Mouse (Mus musculus) neutrophil, adult 5-6 weeks (primary cell): Measurements from ENCODE around the gene Guca1b. TPM values are rescaled to one million over a fixed set of nuclear protein-coding genes. Genes with fewer than 3 reads are reported as not detected.
"Not testable (repeated sequence)": the region's sequence is repeated elsewhere in the genome, so short reads cannot be mapped to it uniquely, and the experiment has no call there.

Experiments used
- ATAC-seq: fragments of 151-379, 151-347 bp; 2 replicates; pipeline ENCODE4 v1.8.0; 2017; ENCODE audit warnings: mild to moderate bottlenecking, moderate TSS enrichment; ENCODE audit not compliant: insufficient number of reproducible peaks, poor library complexity, low FRiP score, severe bottlenecking; ENCODE audit errors: extremely low read depth
- total RNA-seq: library from RNA; stranded (forward); fragments of 200-1000 nt; gene quantifications from 2 replicates; pipeline ENCODE4 v1.2.3, GENCODE M21; 2017

Guca1b gene
- total RNA-seq, 1 experiment from 2014 or later: 1.7 TPM

GRCm38 (mm10) chr17:47407717-47408557 is 22.7 kb downstream of the Guca1b start:
- ATAC-seq: no peak

- peak; percentile 45; the same call in 1 of the 2 replicates for ATAC-seq
Measured at GRCm38 (mm10) chr17:47408558-47408898, 23.3 kb downstream of the Guca1b start.

DNA sequence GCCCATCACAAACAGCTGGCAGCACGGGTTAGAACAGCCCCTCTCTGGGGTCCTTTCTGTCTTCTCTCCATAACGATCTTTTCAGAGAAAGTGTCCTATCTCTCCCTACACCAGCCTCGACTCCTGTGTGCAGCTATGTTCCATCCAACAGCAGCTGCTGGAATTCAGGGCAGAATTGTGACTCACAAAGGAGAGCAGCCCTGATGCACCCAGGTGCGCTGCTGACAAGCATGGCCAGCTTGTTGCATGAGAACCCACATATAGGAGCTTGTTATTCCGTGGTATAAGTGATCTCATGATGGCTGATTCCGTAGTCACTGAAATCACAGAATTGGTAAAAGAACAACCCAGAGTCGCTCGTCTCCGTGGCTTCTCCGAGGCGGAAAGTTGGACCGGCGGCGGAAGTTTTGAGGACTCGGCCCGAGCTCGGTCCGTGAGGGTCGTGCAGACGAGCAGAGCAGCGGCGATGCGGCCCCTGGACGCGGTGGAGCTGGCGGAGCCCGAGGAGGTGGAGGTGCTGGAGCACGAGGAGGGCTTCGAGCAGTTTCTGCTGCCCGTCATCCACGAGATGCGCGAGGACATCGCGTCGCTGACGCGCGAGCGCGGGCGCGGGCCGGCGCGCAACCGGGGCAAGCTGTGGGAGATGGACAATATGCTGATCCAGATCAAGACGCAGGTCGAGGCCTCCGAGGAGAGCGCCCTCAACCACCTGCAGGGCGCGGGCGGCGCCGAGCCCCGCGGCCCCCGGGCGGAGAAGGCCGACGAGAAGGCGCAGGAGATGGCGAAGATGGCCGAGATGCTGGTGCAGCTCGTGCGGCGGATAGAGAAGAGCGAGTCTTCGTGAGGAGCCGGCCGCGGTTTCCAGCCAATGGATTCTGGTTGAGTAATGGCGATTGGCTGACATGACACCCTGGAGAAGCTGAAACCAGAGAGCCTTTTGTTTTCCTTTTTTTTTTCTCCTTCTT is 25.0 kb downstream of the Guca1b start:
- 0 out of 2 replicates have a peak, but pooled peaks have one; percentile 17 for ATAC-seq

DNA sequence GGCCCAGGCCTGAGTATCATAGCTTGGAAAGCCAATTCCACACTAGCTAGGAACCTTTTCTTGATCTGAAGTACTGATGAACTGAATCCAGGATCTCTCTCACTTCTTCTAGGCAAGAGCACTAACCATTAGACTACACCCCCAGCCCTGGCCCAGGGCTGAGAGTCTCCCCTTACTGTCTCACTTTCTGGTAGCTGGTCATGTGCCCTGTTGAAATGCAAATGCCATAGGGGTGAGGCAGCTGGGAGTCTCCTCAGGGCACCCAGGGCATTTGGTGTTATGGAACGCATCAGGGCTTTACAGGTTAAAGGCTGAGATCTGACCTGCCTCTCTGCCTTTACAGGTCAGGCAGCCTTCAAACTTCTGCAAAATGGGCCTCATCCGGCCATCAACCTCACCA is 35.0 kb downstream of the Guca1b start:
- ATAC-seq: no peak

GRCm38 (mm10) chr17:47421566-47421965 is 36.4 kb downstream of the Guca1b start:
- ATAC-seq: no peak

- not testable (repeated sequence) for ATAC-seq
Measured at GRCm38 (mm10) chr17:47422616-47423015, 37.4 kb downstream of the Guca1b start.

- no peak for ATAC-seq
Measured at GRCm38 (mm10) chr17:47424186-47424585, 39.0 kb downstream of the Guca1b start.

GRCm38 (mm10) chr17:47427316-47427715 is 42.1 kb downstream of the Guca1b start:
- no peak for ATAC-seq

GRCm38 (mm10) chr17:47428831-47429304 is 43.7 kb downstream of the Guca1b start:
- ATAC-seq: no peak

GRCm38 (mm10) chr17:47430815-47431214 is 45.6 kb downstream of the Guca1b start:
- ATAC-seq: no peak

- ATAC-seq: no peak
Measured at GRCm38 (mm10) chr17:47436156-47436906, 51.1 kb downstream of the Guca1b start, which contains the start of gene AI661453. AI661453 (plus strand) TSS chr17:47436615.

DNA sequence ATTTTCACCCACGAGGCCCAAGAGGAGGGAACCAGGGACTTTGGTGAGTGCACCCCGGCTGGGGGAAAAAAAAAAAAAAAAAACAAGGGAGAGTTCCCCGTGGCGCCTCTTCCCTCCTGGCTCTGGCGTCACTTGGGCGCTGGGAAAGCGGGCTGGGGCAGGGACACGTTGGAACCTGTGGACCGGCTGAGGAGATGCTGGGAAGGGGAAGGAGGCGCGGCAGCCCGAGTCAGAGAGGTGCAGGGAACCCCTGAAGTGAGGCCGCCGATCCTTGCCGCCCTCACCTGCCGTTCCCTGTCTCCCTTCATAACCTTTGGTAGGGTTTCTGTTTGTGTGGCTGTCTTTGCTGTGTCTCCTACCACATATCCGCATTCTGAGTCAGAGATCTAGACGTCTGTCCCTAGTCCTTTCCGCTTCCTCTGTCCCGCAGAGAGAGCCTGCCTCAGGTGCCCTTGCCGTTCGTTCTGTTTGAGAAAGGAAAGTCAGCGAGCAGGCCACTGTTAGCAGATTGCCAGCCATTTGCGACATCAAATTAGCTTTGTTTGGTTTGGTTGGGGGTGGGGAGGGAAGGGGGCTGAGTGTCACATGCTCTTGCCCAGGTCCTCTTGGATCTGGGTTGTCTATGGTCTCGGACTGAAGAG is 51.8 kb downstream of the Guca1b start, which contains the start of gene 1700001C19Rik:
Gene 1700001C19Rik, minus strand, starts transcription at position 470 of the 641 bp plus-strand sequence.
- ATAC-seq: 0 out of 2 replicates have a peak, but pooled peaks have one; percentile 31

DNA sequence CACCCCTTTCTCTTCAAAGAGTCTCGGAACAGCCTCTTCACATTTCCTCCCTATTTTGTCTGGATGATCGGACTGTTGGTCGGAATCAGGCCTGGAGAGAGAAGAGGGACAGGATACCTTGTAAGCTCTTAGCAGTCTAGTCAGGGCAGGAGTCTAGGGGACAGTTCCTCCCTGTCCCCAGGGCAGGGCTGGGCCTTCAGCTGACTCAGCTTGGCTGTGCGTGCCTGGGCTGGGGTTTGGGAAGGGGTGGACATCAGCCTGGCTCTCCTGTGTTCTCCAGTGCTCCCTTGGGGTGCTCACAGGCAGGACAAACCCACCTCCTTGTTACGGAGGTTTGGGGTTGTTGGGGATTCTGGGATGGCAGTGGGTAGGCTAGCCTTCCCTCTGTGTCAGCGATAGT is 53.4 kb downstream of the Guca1b start:
- ATAC-seq: no peak

- no peak for ATAC-seq
Measured at GRCm38 (mm10) chr17:47439396-47440028, 54.3 kb downstream of the Guca1b start.

DNA sequence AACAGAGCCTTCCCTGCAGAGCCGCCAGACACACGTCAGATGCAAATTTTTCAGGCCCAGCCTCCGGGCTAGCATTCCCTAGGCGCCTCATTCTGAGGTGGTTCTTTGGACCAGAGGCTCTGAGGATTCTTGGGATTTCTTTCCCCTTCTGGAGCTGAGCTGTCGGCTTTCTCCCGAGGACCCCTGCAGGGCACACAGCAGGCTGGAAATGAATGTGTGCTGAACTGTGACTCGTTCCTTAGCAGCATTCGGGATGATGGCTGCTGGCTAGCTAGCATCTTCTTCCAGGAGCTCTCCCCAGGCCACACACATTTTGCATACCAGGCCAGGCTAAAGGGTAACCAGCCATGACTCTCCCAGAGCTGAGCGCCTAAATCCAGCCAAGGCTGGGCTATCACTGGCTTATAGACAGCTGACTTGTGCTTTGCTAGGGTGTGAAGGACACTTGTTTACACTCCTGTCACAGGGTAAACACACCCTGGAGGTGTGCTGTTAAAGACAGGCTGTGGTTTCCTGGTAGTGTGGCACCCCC is 55.2 kb downstream of the Guca1b start:
- ATAC-seq: no peak

DNA sequence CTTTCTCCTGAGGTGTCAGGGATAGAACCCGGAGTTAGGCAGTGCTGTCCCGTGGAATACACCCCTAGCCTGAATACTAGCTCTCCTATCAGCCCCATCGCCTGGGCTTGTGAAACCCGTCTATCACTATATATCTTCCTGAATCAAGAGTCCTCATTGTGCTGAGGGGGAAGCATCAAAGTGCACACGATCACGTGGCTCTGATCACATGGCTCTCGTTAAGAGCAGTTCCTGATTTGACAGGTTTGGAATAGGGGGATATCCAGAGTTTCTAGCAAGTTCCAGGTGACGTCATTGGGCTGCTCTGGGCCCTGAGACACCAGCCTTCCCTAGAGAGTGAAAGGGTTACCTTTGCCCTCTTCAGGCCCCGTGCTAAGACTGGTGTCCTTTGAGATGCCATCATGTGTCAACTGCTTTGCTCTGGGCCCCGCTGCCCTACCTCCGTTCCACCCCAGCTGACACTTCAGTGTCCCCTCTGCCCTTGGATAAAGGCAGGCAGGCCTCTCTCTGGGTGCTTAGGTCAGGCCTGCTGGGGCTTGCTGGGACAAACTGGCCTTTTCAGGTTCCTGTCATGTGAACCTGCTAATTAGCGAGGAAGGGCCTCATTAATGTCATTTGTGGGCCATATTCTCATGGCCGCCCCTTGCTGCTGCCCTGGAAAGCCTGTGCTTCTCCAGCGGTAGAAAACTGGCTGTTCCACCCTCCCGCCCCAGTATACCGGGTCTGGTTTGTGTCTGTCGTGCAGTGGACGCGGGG is 56.3 kb downstream of the Guca1b start:
- no peak for ATAC-seq

DNA sequence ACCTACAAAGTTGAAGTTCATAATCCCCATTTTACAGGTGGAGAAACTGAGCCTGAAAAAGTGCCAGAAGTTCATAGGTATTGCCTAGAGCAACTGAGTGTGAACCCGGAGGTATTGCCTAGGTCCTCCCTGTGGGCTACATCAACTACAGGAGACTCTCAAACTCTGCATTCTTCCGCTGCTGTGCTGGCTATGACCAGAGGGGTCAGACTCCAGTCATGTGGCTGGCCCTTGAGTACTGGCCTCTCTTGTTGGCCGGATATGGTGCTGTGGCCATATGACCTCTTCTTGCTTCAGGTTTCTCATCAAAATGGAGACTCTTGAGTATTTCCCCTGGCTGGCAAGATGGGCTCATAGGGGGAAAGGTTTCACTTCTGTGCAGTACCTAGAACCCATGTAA is 57.1 kb downstream of the Guca1b start:
- ATAC-seq: no peak
